In genomic region chr7:26808592-26808991, GRCm38 (mm10) we compare ENCODE assay signal across 42 mouse cellular contexts. TPM values are rescaled to one million over a fixed set of nuclear protein-coding genes. Genes with fewer than 3 reads are reported as not detected.
"Had no signal": no experiment of that assay in that cellular context is flagged by ENCODE, and none has a peak within 500 bp of the region (broad histone marks: within the 10 kb centered on the region; RNA-seq: fewer than 3 reads in every experiment).

TSS of gene Cyp2g1 (plus strand) at chr7:26808892.

- H3K9ac ChIP-seq: heart, embryonic 12.5 days; heart, embryonic 13.5 days; heart, embryonic 15.5 days; hindbrain, embryonic 12.5 days; hindbrain, embryonic 13.5 days; hindbrain, embryonic 14.5 days; hindbrain, embryonic 15.5 days; intestine, embryonic 15.5 days; kidney, embryonic 15.5 days had no signal

- H3K4me2 ChIP-seq: heart, embryonic 11.5 days; heart, embryonic 12.5 days; heart, embryonic 13.5 days; heart, embryonic 15.5 days; hindbrain, embryonic 12.5 days; hindbrain, embryonic 13.5 days; hindbrain, embryonic 14.5 days; hindbrain, embryonic 15.5 days; intestine, embryonic 15.5 days; kidney, embryonic 15.5 days had no signal

- H3K27ac ChIP-seq: heart, embryonic 13.5 days; heart, embryonic 15.5 days; hindbrain, embryonic 10.5 days; hindbrain, embryonic 12.5 days; hindbrain, embryonic 13.5 days; hindbrain, embryonic 14.5 days; hindbrain, embryonic 15.5 days; hindbrain, postnatal 0 days; intestine, embryonic 15.5 days; kidney, embryonic 15.5 days; kidney, postnatal 0 days; layer of hippocampus, adult 2 months; left cerebral cortex, adult 2 months had no signal

- H3K36me3 ChIP-seq: heart, embryonic 12.5 days; heart, embryonic 13.5 days; heart, embryonic 15.5 days; hindbrain, embryonic 10.5 days; hindbrain, embryonic 12.5 days; hindbrain, embryonic 13.5 days; hindbrain, embryonic 15.5 days; intestine, embryonic 15.5 days; kidney, embryonic 15.5 days had no signal

- ATAC-seq: hindbrain, embryonic 16.5 days; hindbrain, postnatal 0 days; inflammation-experienced regulatory T-cells, adult 6 months; intestine, embryonic 15.5 days; intestine, embryonic 16.5 days; intestine, postnatal 0 days had no signal

- H3K27me3 ChIP-seq: heart, embryonic 12.5 days; heart, embryonic 13.5 days; heart, embryonic 15.5 days; hindbrain, embryonic 12.5 days; hindbrain, embryonic 13.5 days; hindbrain, embryonic 15.5 days; intestine, embryonic 15.5 days; kidney, embryonic 15.5 days had no signal

- DNase-seq: heart, postnatal 10 days; heart, postnatal 14 days; heart, postnatal 36 days; heart, postnatal 4 days; kidney, adult 11 months; kidney, adult 18-20 months; kidney, adult 2 months; kidney, adult 8-10 months; kidney, adult 9 months; kidney, postnatal 10 days; kidney, postnatal 14 days; kidney, postnatal 25 days; kidney, postnatal 36 days; kidney, postnatal 4 days; layer of hippocampus, adult 9-11 months; layer of hippocampus, postnatal 36 days had no signal

- H3K4me1 ChIP-seq: heart, embryonic 12.5 days; heart, embryonic 13.5 days; heart, embryonic 15.5 days; hindbrain, embryonic 10.5 days; hindbrain, embryonic 12.5 days; hindbrain, embryonic 13.5 days; hindbrain, embryonic 15.5 days; intestine, embryonic 15.5 days; kidney, embryonic 15.5 days had no signal

- H3K9me3 ChIP-seq: heart, embryonic 12.5 days; heart, embryonic 13.5 days; heart, embryonic 15.5 days; hindbrain, embryonic 12.5 days; hindbrain, embryonic 13.5 days; hindbrain, embryonic 15.5 days; intestine, embryonic 15.5 days; kidney, embryonic 15.5 days had no signal

- H3K4me3 ChIP-seq: heart, embryonic 12.5 days; heart, embryonic 13.5 days; heart, embryonic 15.5 days; hindbrain, embryonic 10.5 days; hindbrain, embryonic 12.5 days; hindbrain, embryonic 13.5 days; hindbrain, embryonic 15.5 days; intestine, embryonic 15.5 days; kidney, embryonic 15.5 days; layer of hippocampus, adult 2 months; left cerebral cortex, adult 2 months had no signal

RNA-seq across cellular contexts. Expression of gene Cyp2g1, which starts in this region (rescaled TPM):
- polyA plus RNA-seq: heart, embryonic 12.5 days; heart, embryonic 13.5 days; heart, embryonic 14.5 days; heart, embryonic 15.5 days; heart, postnatal 0 days; hindbrain, embryonic 10.5 days; hindbrain, embryonic 11.5 days; hindbrain, embryonic 12.5 days; hindbrain, embryonic 13.5 days; hindbrain, embryonic 14.5 days; hindbrain, embryonic 15.5 days; hindbrain, embryonic 16.5 days; inflammation-experienced regulatory T-cells, adult 6 months; intestine, embryonic 14.5 days; intestine, embryonic 15.5 days; intestine, embryonic 16.5 days; intestine, postnatal 0 days; kidney, adult 2 months; kidney, embryonic 14.5 days; kidney, embryonic 15.5 days; kidney, embryonic 16.5 days; kidney, postnatal 0 days; large intestine, adult 2 months had no signal
